ENCODE assay signal across 8 mouse cellular contexts in the genomic region with DNA sequence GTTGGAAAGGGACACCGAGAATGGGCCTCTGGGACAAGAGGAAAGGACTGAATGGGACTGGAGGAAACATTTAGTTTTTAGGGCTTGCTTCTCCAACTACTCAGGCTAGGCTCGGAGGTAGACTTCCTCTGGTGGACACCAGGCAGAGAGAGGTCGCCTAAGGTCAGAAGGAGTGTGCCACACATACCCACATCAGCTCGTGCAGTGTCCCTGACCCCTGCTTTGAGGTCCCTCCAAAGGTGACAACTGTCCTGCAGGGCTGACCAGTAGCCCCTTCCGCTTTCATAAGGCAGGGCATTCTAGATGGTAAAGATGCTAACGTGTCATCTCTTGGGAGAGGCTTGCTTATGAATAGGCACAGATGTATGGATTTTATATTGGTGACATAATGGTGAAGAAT. TPM values are rescaled to one million over a fixed set of nuclear protein-coding genes. Genes with fewer than 3 reads are reported as not detected.
DNase-seq lines count a peak whose midpoint lies in the region; ATAC-seq and TF ChIP-seq lines count a peak whose summit lies in the region.
"Had no signal": no experiment of that assay in that cellular context is flagged by ENCODE, and none has a peak within 500 bp of the region (broad histone marks: within the 10 kb centered on the region; RNA-seq: fewer than 3 reads in every experiment).

No protein-coding gene starts in this region.

- DNase-seq in lung, postnatal 0 days (ENCODE audit: low spot score): no peak
- DNase-seq in lung, adult 2 months: no peak
- no peak for DNase-seq in heart, postnatal 0 days (ENCODE audit: low spot score)
- DNase-seq in liver, embryonic 14.5 days (ENCODE audit: low read depth in 3 of 3, low spot score in 3 of 3): no peak
- no peak for DNase-seq in left cerebral cortex, postnatal 14 days (ENCODE audit: low spot score in 2 of 2)
- DNase-seq in left cerebral cortex, postnatal 36 days (ENCODE audit: low spot score in 2 of 2): no peak

- intact Hi-C loops in left cerebral cortex, postnatal 14 days (cut with DNase I): no loop called here
- intact Hi-C loops in left cerebral cortex, postnatal 36 days (cut with DNase I): loop anchor here (2.0 kb wide), 2 partner anchors 61 to 75 kb away; partner anchors contain the start of genes Brf1 and Pacs2

- no peak for ATAC-seq in lung, postnatal 0 days
- no peak for ATAC-seq in heart, postnatal 0 days (ENCODE audit: insufficient read depth, low read depth)
- ATAC-seq in liver, embryonic 14.5 days (ENCODE audit: insufficient read depth): 0 out of 2 replicates have a peak, but pooled peaks have one; percentile 1
- no peak for ATAC-seq in erythroblast, adult 5-6 weeks (replicated peaks; ENCODE audit: low FRiP score, poor library complexity, severe bottlenecking)

- no peaks in the 10 kb centered on the region; the same call in 1 of the 2 replicates for H3K36me3 ChIP-seq in lung, postnatal 0 days (ENCODE audit: insufficient read depth, low read length)
- peaks cover 17% of the 10 kb centered on the region for H3K36me3 ChIP-seq in heart, postnatal 0 days (replicated peaks; ENCODE audit: control insufficient read depth, insufficient read depth, low read length)
- no peaks in the 10 kb centered on the region for H3K36me3 ChIP-seq in liver, embryonic 14.5 days (replicated peaks; ENCODE audit: control insufficient read depth, insufficient read depth, low read depth)

- TF ChIP-seq CTCF in lung, postnatal 0 days (IDR thresholded peaks at IDR 0.05): no peak
- no peak for TF ChIP-seq CTCF in lung, adult 2 months (IDR thresholded peaks at IDR 0.05; ENCODE audit: insufficient read depth, low read length)
- TF ChIP-seq CTCF in heart, postnatal 0 days (IDR thresholded peaks at IDR 0.05; ENCODE audit: low read depth): no peak
- TF ChIP-seq CTCF in liver, embryonic 14.5 days (IDR thresholded peaks at IDR 0.05; ENCODE audit: low read depth): no peak

- no peaks in the 10 kb centered on the region for H3K9me3 ChIP-seq in lung, postnatal 0 days (ENCODE audit: low read length)
- H3K9me3 ChIP-seq in heart, postnatal 0 days (replicated peaks; ENCODE audit: control insufficient read depth, low read length): no peaks in the 10 kb centered on the region
- H3K9me3 ChIP-seq in liver, embryonic 14.5 days (ENCODE audit: control insufficient read depth, low read length): no peaks in the 10 kb centered on the region

- H3K4me2 ChIP-seq in lung, postnatal 0 days (replicated peaks; ENCODE audit: low read depth, low read length): peak overlapping the region; percentile 94
- H3K4me2 ChIP-seq in heart, postnatal 0 days (ENCODE audit: low read depth, low read length): peak overlapping the region; percentile 82
- H3K4me2 ChIP-seq in liver, embryonic 14.5 days (ENCODE audit: low read depth): peak overlapping the region; percentile 89

- no peak overlapping the region for H3K4me3 ChIP-seq in lung, postnatal 0 days (ENCODE audit: low read depth, low read length)
- no peak overlapping the region for H3K4me3 ChIP-seq in lung, adult 2 months (replicated peaks; ENCODE audit: extremely low read depth, low read depth, low read length)
- H3K4me3 ChIP-seq in heart, postnatal 0 days (ENCODE audit: low read depth, low read length): no peak overlapping the region
- H3K4me3 ChIP-seq in liver, embryonic 14.5 days (ENCODE audit: insufficient read depth in 1 of 2, low read depth in 2 of 2, low read length in 2 of 2): no peak overlapping the region

- no peak overlapping the region for H3K9ac ChIP-seq in lung, postnatal 0 days (replicated peaks; ENCODE audit: low read depth)
- no peak overlapping the region for H3K9ac ChIP-seq in heart, postnatal 0 days (replicated peaks; ENCODE audit: low read depth, low read length)
- H3K9ac ChIP-seq in liver, embryonic 14.5 days (replicated peaks): no peak overlapping the region

- H3K27ac ChIP-seq in lung, postnatal 0 days (ENCODE audit: low read length): no peak overlapping the region
- 0 out of 2 replicates have a peak overlapping the region, but pooled peaks have one; percentile 17 for H3K27ac ChIP-seq in heart, postnatal 0 days (ENCODE audit: low read depth)
- H3K27ac ChIP-seq in liver, embryonic 14.5 days: no peak overlapping the region

- 44% methylated on average over 6 of the region's 6 CpGs for WGBS in lung, postnatal 0 days
- WGBS in lung, adult 2 months: 54% methylated on average over 6 of the region's 6 CpGs
- WGBS in heart, postnatal 0 days: 52% methylated on average over 6 of the region's 6 CpGs
- 46% methylated on average over 6 of the region's 6 CpGs for WGBS in liver, embryonic 14.5 days (ENCODE audit: insufficient replicate concordance)

- H3K27me3 ChIP-seq in lung, postnatal 0 days (replicated peaks; ENCODE audit: insufficient read depth, low read length): no peaks in the 10 kb centered on the region
- no peaks in the 10 kb centered on the region for H3K27me3 ChIP-seq in heart, postnatal 0 days (ENCODE audit: control insufficient read depth, insufficient read depth, low read length)
- H3K27me3 ChIP-seq in liver, embryonic 14.5 days (ENCODE audit: control insufficient read depth, insufficient read depth, low read length): no peaks in the 10 kb centered on the region

- H3K4me1 ChIP-seq in lung, postnatal 0 days (ENCODE audit: insufficient read depth, low read depth, low read length): peaks cover 6% of the 10 kb centered on the region; the same call in 1 of the 2 replicates
- H3K4me1 ChIP-seq in lung, adult 2 months (ENCODE audit: control insufficient read depth, insufficient read depth, low read length): 0 out of 2 replicates have a peak, but pooled peaks cover 2% of the 10 kb centered on the region
- H3K4me1 ChIP-seq in heart, postnatal 0 days (ENCODE audit: control insufficient read depth, insufficient read depth): peaks cover 12% of the 10 kb centered on the region
- H3K4me1 ChIP-seq in liver, embryonic 14.5 days (replicated peaks; ENCODE audit: control insufficient read depth in 2 of 2, insufficient read depth in 2 of 2, low read length in 1 of 2): peaks cover 7 to 17% of the 10 kb centered on the region in 2 experiments

- TF ChIP-seq EP300 in lung, postnatal 0 days (IDR thresholded peaks at IDR 0.05): no peak
- no peak for TF ChIP-seq EP300 in heart, postnatal 0 days (IDR thresholded peaks at IDR 0.05; ENCODE audit: low read depth)
- TF ChIP-seq EP300 in liver, embryonic 14.5 days (IDR thresholded peaks at IDR 0.05; ENCODE audit: low read depth): no peak

- no peak for TF ChIP-seq POLR2A in lung, adult 2 months (IDR thresholded peaks at IDR 0.05; ENCODE audit: borderline replicate concordance, extremely low read depth, low read depth, low read length)

RNA-seq across cellular contexts. Expression of gene Tex22, which starts 1.2 kb away (rescaled TPM):
- polyA plus RNA-seq in lung, postnatal 0 days (2015; fragmentation: Nextera tagmentation; extraction: Ambion mirVana): not detected in 2 replicates
- 0.24 and 0.31 TPM in 2 replicates for polyA plus RNA-seq in lung, adult 2 months (2012; rRNA removed)
- total RNA-seq in heart, postnatal 0 days (2014; rRNA removed; ENCODE audit: low replicate concordance): not detected in 2 replicates
- polyA plus RNA-seq in heart, postnatal 0 days (2015; fragmentation: Nextera tagmentation; extraction: Ambion mirVana): not detected in 2 replicates
- 0.02 TPM in 1 of 2 replicates, not detected in the other for polyA plus RNA-seq in liver, embryonic 14.5 days (2012; rRNA removed)
- not detected in 2 replicates for polyA plus RNA-seq in liver, embryonic 14.5 days (2014; fragmentation: Nextera tagmentation; extraction: Ambion mirVana)
- total RNA-seq in erythroblast, adult 5-6 weeks (2015; ENCODE audit: low replicate concordance): not detected in 2 replicates
- 0.42 TPM in 1 of 2 replicates, not detected in the other for total RNA-seq in erythroblast, adult 5-6 weeks (2017; ENCODE audit: low replicate concordance)
- under 1 TPM in 1 of 2 experiments, not detected in 1; 0.31 TPM for total RNA-seq in left cerebral cortex, postnatal 14 days (2021)
- total RNA-seq in left cerebral cortex, postnatal 36 days (2021): under 1 TPM; 0.35 to 0.52 TPM
- total RNA-seq: monocyte, adult 5-6 weeks had no signal

RNA-seq across cellular contexts. Expression of gene Mta1, which starts 22.6 kb away (rescaled TPM):
- polyA plus RNA-seq in lung, postnatal 0 days (2015; fragmentation: Nextera tagmentation; extraction: Ambion mirVana): 10.5 and 12.2 TPM in 2 replicates
- polyA plus RNA-seq in lung, adult 2 months (2012; rRNA removed): 77.4 and 85.3 TPM in 2 replicates
- 26.3 and 32.0 TPM in 2 replicates for total RNA-seq in heart, postnatal 0 days (2014; rRNA removed; ENCODE audit: low replicate concordance)
- polyA plus RNA-seq in heart, postnatal 0 days (2015; fragmentation: Nextera tagmentation; extraction: Ambion mirVana): 10.9 and 11.8 TPM in 2 replicates
- 22.4 and 22.6 TPM in 2 replicates for polyA plus RNA-seq in liver, embryonic 14.5 days (2012; rRNA removed)
- polyA plus RNA-seq in liver, embryonic 14.5 days (2014; fragmentation: Nextera tagmentation; extraction: Ambion mirVana): 4.7 and 6.3 TPM in 2 replicates
- 14.8 and 15.0 TPM in 2 replicates for total RNA-seq in erythroblast, adult 5-6 weeks (2015; ENCODE audit: low replicate concordance)
- total RNA-seq in erythroblast, adult 5-6 weeks (2017; ENCODE audit: low replicate concordance): 8.5 and 13.6 TPM in 2 replicates
- 10 to 100 TPM; 92.7 to 95.9 TPM for total RNA-seq in left cerebral cortex, postnatal 14 days (2021)
- total RNA-seq in left cerebral cortex, postnatal 36 days (2021): 10 to 100 TPM; 79.8 to 80.2 TPM
